Mouse (Mus musculus): ENCODE measurements around the gene Gnaq. TPM values are rescaled to one million over a fixed set of nuclear protein-coding genes. Genes with fewer than 3 reads are reported as not detected.
"Not testable (repeated sequence)": the region's sequence is repeated elsewhere in the genome, so short reads cannot be mapped to it uniquely, and the experiment has no call there.

The Gnaq gene
- total RNA-seq (2021) = 10 to 100 TPM; 43.6 to 46.0 TPM

- no peak for DNase-seq
Measured at GRCm38 (mm10) chr19:16132791-16132864, at the start of gene Gnaq. Gene Gnaq (plus strand): TSS chr19:16132831.

- DNase-seq = not testable (repeated sequence)
Measured at GRCm38 (mm10) chr19:16083981-16084630, 48.5 kb upstream of the Gnaq start.

GRCm38 (mm10) chr19:16085248-16085647 is 47.4 kb upstream of the Gnaq start:
- no peak for DNase-seq

GRCm38 (mm10) chr19:16086154-16086553 is 46.5 kb upstream of the Gnaq start:
- DNase-seq = no peak

GRCm38 (mm10) chr19:16086581-16086980 is 46.0 kb upstream of the Gnaq start:
- no peak for DNase-seq

GRCm38 (mm10) chr19:16087391-16087790 is 45.2 kb upstream of the Gnaq start:
- no peak for DNase-seq

GRCm38 (mm10) chr19:16093616-16094015 is 39.0 kb upstream of the Gnaq start:
- DNase-seq = no peak

- no peak for DNase-seq
Measured at GRCm38 (mm10) chr19:16109901-16110300, 22.7 kb upstream of the Gnaq start.

- DNase-seq = no peak
Measured at GRCm38 (mm10) chr19:16110670-16111069, 22.0 kb upstream of the Gnaq start.

- DNase-seq = peak; percentile 71
Measured at GRCm38 (mm10) chr19:16113295-16113694, 19.3 kb upstream of the Gnaq start.

- DNase-seq = no peak
Measured at GRCm38 (mm10) chr19:16118421-16118820, 14.2 kb upstream of the Gnaq start.

GRCm38 (mm10) chr19:16121301-16121700 is 11.3 kb upstream of the Gnaq start:
- DNase-seq = no peak

- DNase-seq = peak; percentile 27
Measured at GRCm38 (mm10) chr19:16128715-16129114, 3.9 kb upstream of the Gnaq start.

- no peak for DNase-seq
Measured at GRCm38 (mm10) chr19:16129171-16129570, 3.5 kb upstream of the Gnaq start.

GRCm38 (mm10) chr19:16130476-16130875 is 2.2 kb upstream of the Gnaq start:
- DNase-seq = no peak

- no peak for DNase-seq
Measured at GRCm38 (mm10) chr19:16131831-16132230, 800 bp upstream of the Gnaq start.

- DNase-seq = peak; percentile 95
Measured at GRCm38 (mm10) chr19:16132340-16132790, 266 bp upstream of the Gnaq start.

- DNase-seq = peak; percentile 73
Measured at GRCm38 (mm10) chr19:16132865-16133720, 462 bp downstream of the Gnaq start.

- DNase-seq = no peak
Measured at GRCm38 (mm10) chr19:16133721-16134570, 1.3 kb downstream of the Gnaq start.

GRCm38 (mm10) chr19:16138064-16138580 is 5.5 kb downstream of the Gnaq start:
- no peak for DNase-seq

- DNase-seq = no peak
Measured at GRCm38 (mm10) chr19:16140710-16141109, 8.1 kb downstream of the Gnaq start.

- no peak for DNase-seq
Measured at GRCm38 (mm10) chr19:16141857-16142256, 9.2 kb downstream of the Gnaq start.

GRCm38 (mm10) chr19:16142990-16143389 is 10.4 kb downstream of the Gnaq start:
- DNase-seq = no peak
